Mouse (Mus musculus) heart, embryonic 15.5 days (tissue): ENCODE measurements around the gene Adtrp. TPM values are rescaled to one million over a fixed set of nuclear protein-coding genes. Genes with fewer than 3 reads are reported as not detected.
A peak's percentile ranks its signal among the peaks of the same experiment; 100 is the strongest.

Experiments
- ATAC-seq: fragments of 200-750 bp; cut with Nextera tagmentation; replicated peaks from 2 replicates; pipeline ENCODE4 v1.8.0; 2017; ENCODE audit warnings: low read depth, moderate TSS enrichment; ENCODE audit not compliant: insufficient number of reproducible peaks, insufficient read depth, low FRiP score
- H3K27ac ChIP-seq: fragments of 300-500 bp; sonication (generic); 2 replicates; pipeline ENCODE4 v1.5.1; 2015; ENCODE audit warnings: mild to moderate bottlenecking, inconsistent platforms
- H3K27me3 ChIP-seq: fragments of 300-500 bp; sonication (generic); 2 replicates; pipeline ENCODE4 v1.6.1; 2015; ENCODE audit warnings: inconsistent platforms
- H3K36me3 ChIP-seq: fragments of 300-500 bp; sonication (generic); 2 replicates; pipeline ENCODE4 v1.6.1; 2015; ENCODE audit warnings: mild to moderate bottlenecking, inconsistent platforms
- H3K4me1 ChIP-seq: fragments of 300-500 bp; sonication (generic); replicated peaks from 2 replicates; pipeline ENCODE4 v1.6.1; 2015; ENCODE audit warnings: inconsistent platforms
- H3K4me2 ChIP-seq: fragments of 300-500 bp; sonication (generic); 2 replicates; pipeline ENCODE4 v1.6.1; 2015; ENCODE audit warnings: inconsistent platforms, mild to moderate bottlenecking, moderate library complexity
- H3K4me3 ChIP-seq: fragments of 300-500 bp; sonication (generic); 2 replicates; pipeline ENCODE4 v1.5.1; 2015; ENCODE audit warnings: mild to moderate bottlenecking, inconsistent platforms
- H3K9ac ChIP-seq: fragments of 300-500 bp; sonication (generic); 2 replicates; pipeline ENCODE4 v1.6.1; 2015; ENCODE audit warnings: mild to moderate bottlenecking, inconsistent platforms
- H3K9me3 ChIP-seq: fragments of 300-500 bp; sonication (generic); replicated peaks from 2 replicates; pipeline ENCODE4 v1.6.1; 2016; ENCODE audit warnings: inconsistent platforms
- WGBS: fragments of 180-500 bp; shearing (Covaris S2); methylation state at CpG from one replicate; pipeline ENCODE4 v1.1.7; 2015; ENCODE audit warnings: mixed read lengths; 5-methylcytosine and 5-hydroxymethylcytosine counted together
- polyA plus RNA-seq: library from polyadenylated mRNA; unstranded; fragments of >200 nt; fragmentation: Nextera tagmentation; extraction: Ambion mirVana; gene quantifications from 2 replicates; pipeline ENCODE4 v1.2.1, GENCODE M21; 2015

Gene Adtrp
- polyA plus RNA-seq, 1 experiment from 2014 or later = 0.29 TPM

DNA sequence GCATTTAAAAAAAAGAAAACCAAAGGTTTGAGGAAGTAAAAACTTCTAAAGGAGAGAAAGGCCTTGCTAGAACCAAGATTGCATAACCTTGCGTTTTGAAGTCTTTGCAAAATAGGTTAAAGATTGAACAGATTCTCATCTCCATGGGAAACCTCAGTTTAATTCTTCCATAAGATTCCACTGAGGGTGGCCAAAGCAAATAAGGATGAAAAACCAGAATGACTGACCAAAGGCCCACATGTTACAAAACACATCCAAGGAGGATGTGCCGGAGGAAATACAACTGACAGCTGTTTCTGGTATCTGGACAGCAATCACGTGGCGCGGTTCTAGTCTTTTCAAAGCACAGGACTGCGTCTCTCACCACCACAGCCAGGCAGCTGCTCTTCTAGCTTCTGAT is 18.1 kb upstream of the Adtrp start:
- H3K36me3 ChIP-seq = no peaks in the 10 kb centered on the region
- no peak overlapping the region for H3K9ac ChIP-seq
- H3K27me3 ChIP-seq = no peaks in the 10 kb centered on the region
- H3K27ac ChIP-seq = peak overlapping the region; percentile 53
- no peak overlapping the region for H3K4me2 ChIP-seq
- H3K4me3 ChIP-seq = no peak overlapping the region
- 49% methylated on average over 6 of the region's 6 CpGs for WGBS
- 0 out of 2 replicates have a peak, but pooled peaks have one; percentile 39 for ATAC-seq
- no peaks in the 10 kb centered on the region for H3K9me3 ChIP-seq
- 0 out of 2 replicates have a peak, but pooled peaks cover 3% of the 10 kb centered on the region for H3K4me1 ChIP-seq

DNA sequence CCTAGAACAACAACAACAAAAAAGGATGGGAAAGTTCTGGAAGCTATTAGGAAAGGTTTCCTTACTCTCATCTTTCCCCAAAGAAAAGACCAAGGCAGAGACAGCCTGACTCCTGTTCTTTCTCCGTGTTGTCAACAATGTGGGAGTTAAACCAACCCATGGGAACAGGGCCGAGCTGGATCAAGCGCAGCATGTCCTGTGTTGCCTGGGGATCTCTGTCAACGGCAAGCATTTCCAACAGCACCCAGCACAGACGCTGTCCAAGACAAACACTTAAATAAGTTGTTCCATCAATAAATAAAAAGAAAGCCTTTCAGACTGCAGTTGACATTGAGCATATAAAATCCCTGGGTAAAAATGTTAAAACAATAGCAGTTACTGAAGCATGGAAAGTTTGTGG is 17.6 kb upstream of the Adtrp start:
- no peak overlapping the region for H3K9ac ChIP-seq
- no peaks in the 10 kb centered on the region for H3K36me3 ChIP-seq
- peak; percentile 75; the same call in 1 of the 2 replicates for ATAC-seq
- 50% methylated on average over 5 of the region's 5 CpGs for WGBS
- no peaks in the 10 kb centered on the region for H3K9me3 ChIP-seq
- 0 out of 2 replicates have a peak, but pooled peaks cover 3% of the 10 kb centered on the region for H3K4me1 ChIP-seq
- no peaks in the 10 kb centered on the region for H3K27me3 ChIP-seq
- no peak overlapping the region for H3K4me2 ChIP-seq
- no peak overlapping the region for H3K4me3 ChIP-seq
- H3K27ac ChIP-seq = peak overlapping the region; percentile 53

DNA sequence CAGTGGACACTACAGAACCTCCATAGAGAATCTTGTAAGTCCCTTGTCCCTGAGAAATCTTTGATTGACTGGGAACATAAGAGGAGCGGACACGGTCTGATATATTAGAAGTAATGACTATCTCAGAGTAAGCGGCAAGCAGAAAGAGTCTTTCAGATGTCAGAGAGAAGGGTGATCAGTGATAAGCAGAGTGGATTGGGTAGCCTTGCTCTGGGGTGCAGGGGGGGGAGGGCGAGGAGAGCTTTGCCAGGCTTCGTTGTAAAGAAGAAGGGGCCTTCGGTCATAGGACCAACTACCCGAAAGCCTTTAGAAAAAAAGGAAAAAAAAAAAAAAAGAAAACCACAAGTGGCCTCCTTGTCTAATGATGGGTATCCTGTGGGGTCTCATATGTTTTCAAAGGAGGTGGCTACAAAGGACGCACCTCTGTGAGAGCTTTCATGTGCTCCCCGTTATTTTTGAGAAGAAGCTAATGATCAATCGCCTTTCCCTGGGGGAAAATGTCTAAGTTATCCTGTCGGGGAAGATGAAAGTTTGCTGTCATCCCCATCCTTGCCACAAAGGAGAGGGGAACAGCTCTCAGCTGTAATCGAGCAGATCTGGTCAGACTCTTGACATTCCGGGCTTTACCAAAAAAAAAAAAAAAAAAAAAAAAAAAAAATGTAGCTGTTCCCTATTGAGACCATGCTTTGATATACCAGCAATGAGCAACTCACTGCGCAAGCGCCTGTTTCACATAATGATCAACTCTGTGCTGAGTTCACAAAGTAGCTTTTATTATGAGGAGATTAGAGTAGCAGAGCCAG is 13.3 kb upstream of the Adtrp start:
- ATAC-seq = no peak
- no peak overlapping the region for H3K9ac ChIP-seq
- no peak overlapping the region for H3K4me3 ChIP-seq
- H3K4me2 ChIP-seq = no peak overlapping the region
- H3K9me3 ChIP-seq = no peaks in the 10 kb centered on the region
- WGBS = 76% methylated on average over 15 of the region's 15 CpGs
- no peaks in the 10 kb centered on the region for H3K36me3 ChIP-seq
- peaks cover 5% of the 10 kb centered on the region; the same call in 1 of the 2 replicates for H3K4me1 ChIP-seq
- no peak overlapping the region for H3K27ac ChIP-seq
- H3K27me3 ChIP-seq = no peaks in the 10 kb centered on the region

DNA sequence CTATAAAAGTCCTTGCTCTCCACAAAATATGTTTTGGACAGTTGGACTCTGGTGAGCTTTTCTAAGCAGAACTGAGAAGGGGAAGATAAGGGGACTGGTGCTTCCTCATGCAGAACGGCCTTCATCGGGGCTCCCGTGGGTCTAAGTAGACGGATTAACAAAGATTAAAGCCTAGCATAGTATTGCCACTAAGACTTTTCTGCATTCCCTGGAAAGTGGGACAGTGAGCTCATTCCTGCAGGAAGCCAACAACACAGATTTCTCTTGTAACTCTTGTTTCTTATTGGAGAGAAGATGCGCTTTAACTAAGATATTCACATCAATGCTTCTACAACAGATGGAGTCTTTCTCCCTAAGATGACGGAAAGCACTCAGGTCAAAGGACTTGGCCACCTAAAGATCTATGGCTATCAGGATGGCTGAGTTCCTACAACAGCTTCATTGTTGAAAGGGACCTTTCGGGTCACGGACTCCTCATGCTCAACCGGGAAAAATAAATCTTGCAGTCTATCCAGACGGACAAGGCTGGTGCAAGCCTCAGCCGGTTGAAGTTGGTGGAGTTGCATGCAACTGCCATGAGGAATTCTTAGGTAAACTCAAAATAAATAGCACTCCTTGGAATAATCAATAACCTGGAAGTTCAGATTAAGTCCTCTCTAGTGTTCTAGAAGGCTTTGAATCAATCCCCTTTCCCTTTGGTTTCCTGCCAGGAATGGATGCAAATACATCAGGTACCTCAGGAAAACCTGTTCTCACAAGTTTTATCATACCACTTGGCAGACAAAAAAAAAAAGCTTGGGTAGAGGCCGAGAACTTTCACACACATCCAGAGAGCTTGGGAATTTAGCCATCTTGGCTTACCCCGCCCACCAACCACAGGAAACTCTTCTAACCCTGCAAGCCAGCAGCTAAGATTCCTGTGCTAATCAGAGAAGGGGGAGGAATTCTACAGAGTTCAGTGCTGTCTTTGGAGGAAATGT is 8.0 kb upstream of the Adtrp start:
- Histone ChIP-seq H3K9me3 (no peaks in the 10 kb centered on the region), H3K4me1 (peaks cover 6% of the 10 kb centered on the region; the same call in 1 of the 2 replicates), H3K4me3 (no peak overlapping the region), H3K27me3 (no peaks in the 10 kb centered on the region), H3K9ac (no peak overlapping the region), H3K4me2 (no peak overlapping the region), H3K36me3 (no peaks in the 10 kb centered on the region), H3K27ac (peak overlapping the region; percentile 33; the same call in 1 of the 2 replicates)
- WGBS = 64% methylated on average over 13 of the region's 13 CpGs
- no peak; the same call in 1 of the 2 replicates for ATAC-seq

DNA sequence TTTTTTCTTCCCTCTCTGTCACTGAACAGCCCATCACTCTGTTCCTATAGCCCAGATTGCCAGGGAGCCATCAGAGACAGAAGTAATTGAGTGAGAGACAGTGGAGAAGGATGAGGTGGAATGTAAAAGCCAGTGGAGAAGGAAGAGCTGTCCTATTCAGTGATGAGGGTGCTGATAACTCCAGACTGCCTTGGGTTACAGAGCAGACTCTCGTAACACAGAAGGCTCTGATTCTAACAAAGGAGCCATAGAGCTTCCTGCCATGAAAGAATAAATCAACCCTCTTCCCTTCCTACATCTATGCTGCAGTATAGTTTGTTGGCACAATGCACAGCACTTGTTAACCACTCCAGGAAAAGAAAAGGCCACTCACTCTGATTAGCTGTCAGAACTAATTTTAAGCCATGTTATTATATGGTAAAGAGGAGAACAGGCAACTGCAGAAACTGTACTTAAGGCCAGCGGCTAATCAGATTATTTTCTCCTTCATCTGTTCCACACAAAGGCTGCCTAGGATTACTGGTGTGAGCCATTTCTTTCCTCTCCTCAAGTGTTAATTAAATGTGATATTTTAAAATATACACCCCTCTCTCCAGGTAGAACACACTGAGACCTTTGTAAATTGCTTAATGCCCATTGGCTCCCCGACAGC is 3.4 kb upstream of the Adtrp start:
- Histone ChIP-seq H3K36me3 (no peaks in the 10 kb centered on the region), H3K9ac (no peak overlapping the region), H3K4me2 (no peak overlapping the region), H3K9me3 (no peaks in the 10 kb centered on the region), H3K27me3 (no peaks in the 10 kb centered on the region), H3K27ac (no peak overlapping the region), H3K4me1 (peaks cover 3% of the 10 kb centered on the region; the same call in 1 of the 2 replicates), H3K4me3 (no peak overlapping the region)
- 49% methylated on average over 3 of the region's 3 CpGs for WGBS
- no peak for ATAC-seq

DNA sequence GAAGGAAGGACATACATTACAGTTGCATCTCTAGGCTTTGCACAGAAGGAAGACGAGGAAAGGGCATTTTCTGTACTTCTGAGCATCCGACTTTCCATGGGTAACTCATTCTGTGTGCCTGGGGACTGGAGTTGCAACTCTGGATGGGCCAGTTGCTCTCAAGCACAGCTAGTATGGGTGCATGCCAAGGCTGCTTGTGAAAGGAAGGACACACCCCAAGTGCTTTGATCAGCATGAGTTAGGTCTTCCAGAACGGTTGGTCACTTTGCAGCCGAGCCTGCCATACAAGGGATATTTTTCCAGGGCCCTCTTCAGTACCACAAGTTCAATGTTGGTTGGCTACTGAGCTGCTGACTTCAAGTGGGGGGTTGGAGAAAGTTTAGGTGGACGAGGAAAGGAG is 968 bp downstream of the Adtrp start:
- Histone ChIP-seq H3K4me1 (0 out of 2 replicates have a peak, but pooled peaks cover 2% of the 10 kb centered on the region), H3K27ac (no peak overlapping the region), H3K4me3 (no peak overlapping the region), H3K9ac (no peak overlapping the region), H3K9me3 (no peaks in the 10 kb centered on the region), H3K27me3 (no peaks in the 10 kb centered on the region), H3K36me3 (no peaks in the 10 kb centered on the region), H3K4me2 (no peak overlapping the region)
- 75% methylated on average over 5 of the region's 5 CpGs for WGBS
- ATAC-seq = no peak

DNA sequence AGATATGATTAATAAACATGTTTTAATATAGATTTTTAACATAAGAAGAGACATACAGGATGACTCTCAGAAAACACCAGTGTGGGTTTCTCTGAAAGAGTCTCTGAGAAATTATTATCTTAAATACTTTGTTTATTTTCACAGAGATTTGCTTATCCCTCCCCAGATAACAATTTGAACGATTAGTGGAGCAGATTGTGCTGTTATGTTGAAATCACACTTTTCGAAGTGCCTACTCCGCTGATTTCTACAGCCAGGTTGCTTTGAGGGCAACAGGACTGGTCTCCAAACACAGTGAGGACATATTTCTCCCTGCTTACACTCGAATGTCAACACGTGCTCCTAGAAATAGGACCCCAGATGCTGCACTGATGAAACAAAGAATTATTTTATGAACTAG is 2.5 kb downstream of the Adtrp start:
- Histone ChIP-seq H3K27me3 (no peaks in the 10 kb centered on the region), H3K27ac (no peak overlapping the region), H3K4me3 (no peak overlapping the region), H3K4me2 (no peak overlapping the region), H3K36me3 (no peaks in the 10 kb centered on the region), H3K4me1 (no peaks in the 10 kb centered on the region), H3K9me3 (no peaks in the 10 kb centered on the region), H3K9ac (no peak overlapping the region)
- ATAC-seq = no peak
- WGBS = 60% methylated on average over 5 of the region's 5 CpGs

DNA sequence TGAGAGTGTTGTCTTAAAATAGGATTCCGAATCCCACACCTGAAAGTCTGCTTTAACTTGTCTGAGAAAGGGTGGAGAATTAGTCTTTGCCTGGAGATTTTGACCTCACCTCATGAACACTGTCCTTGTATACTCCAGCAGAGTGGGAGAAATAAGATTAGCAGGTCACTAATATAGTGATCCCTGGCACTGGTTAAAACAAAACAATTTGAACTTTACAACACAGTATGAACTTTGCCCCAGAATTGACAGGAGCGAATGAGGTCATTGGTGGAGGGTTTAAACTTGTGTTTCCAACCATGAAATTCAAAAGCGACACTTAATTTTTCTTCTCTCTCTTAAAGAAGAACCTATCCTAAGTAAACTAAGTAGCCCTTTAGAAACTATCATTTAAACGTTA is 3.4 kb downstream of the Adtrp start:
- no peak overlapping the region for H3K27ac ChIP-seq
- no peak overlapping the region for H3K4me3 ChIP-seq
- no peaks in the 10 kb centered on the region for H3K36me3 ChIP-seq
- ATAC-seq = no peak
- no peak overlapping the region for H3K9ac ChIP-seq
- no peaks in the 10 kb centered on the region for H3K27me3 ChIP-seq
- 84% methylated on average over 4 of the region's 4 CpGs for WGBS
- no peaks in the 10 kb centered on the region for H3K4me1 ChIP-seq
- no peak overlapping the region for H3K4me2 ChIP-seq
- H3K9me3 ChIP-seq = no peaks in the 10 kb centered on the region

DNA sequence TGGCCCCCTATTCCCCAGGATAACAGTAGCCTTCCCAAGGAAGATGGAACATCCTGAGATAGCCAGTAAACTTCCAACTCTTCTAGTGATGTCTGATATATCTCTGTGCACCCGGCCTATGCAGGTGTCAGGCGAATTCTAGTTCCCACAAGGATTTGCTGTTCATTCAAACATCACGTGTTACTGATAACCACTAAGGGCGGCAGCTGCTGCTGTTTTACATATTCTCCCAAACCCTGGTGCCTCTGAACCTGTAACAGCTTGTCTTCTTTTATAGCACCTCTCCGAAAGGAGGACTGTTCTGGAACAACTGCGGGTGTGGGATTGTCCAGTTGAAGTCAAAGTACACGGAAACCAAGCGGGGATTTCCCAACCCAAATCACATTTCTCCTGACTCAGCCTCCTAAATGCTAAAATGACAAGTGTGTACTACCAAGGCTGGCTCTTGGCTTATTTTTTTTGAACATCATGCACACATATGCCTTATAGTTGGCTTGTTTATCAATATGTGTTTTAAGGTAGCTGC is 13.8 kb downstream of the Adtrp start:
- H3K9me3 ChIP-seq = no peaks in the 10 kb centered on the region
- H3K27me3 ChIP-seq = no peaks in the 10 kb centered on the region
- no peaks in the 10 kb centered on the region for H3K36me3 ChIP-seq
- 84% methylated on average over 8 of the region's 8 CpGs for WGBS
- no peak overlapping the region for H3K9ac ChIP-seq
- H3K4me1 ChIP-seq = 0 out of 2 replicates have a peak, but pooled peaks cover 2% of the 10 kb centered on the region
- no peak overlapping the region for H3K27ac ChIP-seq
- no peak overlapping the region for H3K4me2 ChIP-seq
- no peak for ATAC-seq
- no peak overlapping the region for H3K4me3 ChIP-seq

DNA sequence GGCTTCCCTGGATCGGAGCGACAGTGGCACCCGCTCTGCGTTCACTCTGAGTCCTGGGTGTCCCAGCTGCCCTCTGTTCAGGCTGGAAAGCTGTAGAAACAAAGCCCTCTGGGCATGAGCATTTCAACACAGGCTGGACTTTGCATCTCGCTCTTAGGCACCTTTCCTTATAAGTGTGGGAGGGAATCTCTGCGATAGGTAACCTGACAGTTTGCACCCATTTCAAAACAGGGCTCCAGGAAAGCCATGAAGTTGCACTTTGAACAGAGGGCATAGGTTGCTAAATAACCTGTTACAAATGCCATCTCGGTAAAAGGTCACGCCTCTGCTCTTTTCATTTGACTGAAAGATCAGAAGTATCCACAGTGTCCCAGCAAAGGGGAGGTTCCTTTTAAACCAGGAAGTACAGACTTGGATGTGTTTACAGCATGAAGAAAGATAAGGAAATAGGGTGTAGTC is 19.2 kb downstream of the Adtrp start:
- H3K4me2 ChIP-seq = no peak overlapping the region
- no peak overlapping the region for H3K9ac ChIP-seq
- H3K36me3 ChIP-seq = no peaks in the 10 kb centered on the region
- 82% methylated on average over 8 of the region's 8 CpGs for WGBS
- H3K4me1 ChIP-seq = no peaks in the 10 kb centered on the region
- H3K27ac ChIP-seq = no peak overlapping the region
- H3K27me3 ChIP-seq = no peaks in the 10 kb centered on the region
- H3K4me3 ChIP-seq = no peak overlapping the region
- no peak for ATAC-seq
- no peaks in the 10 kb centered on the region for H3K9me3 ChIP-seq
